Mouse (Mus musculus): ENCODE results near the gene Relch. TPM values are rescaled to one million over a fixed set of nuclear protein-coding genes. Genes with fewer than 3 reads are reported as not detected.
"Not testable (repeated sequence)": the region's sequence is repeated elsewhere in the genome, so short reads cannot be mapped to it uniquely, and the experiment has no call there.

The Relch gene
- total RNA-seq, 2 experiments from 2014 or later = 21.1 to 24.6 TPM

DNA sequence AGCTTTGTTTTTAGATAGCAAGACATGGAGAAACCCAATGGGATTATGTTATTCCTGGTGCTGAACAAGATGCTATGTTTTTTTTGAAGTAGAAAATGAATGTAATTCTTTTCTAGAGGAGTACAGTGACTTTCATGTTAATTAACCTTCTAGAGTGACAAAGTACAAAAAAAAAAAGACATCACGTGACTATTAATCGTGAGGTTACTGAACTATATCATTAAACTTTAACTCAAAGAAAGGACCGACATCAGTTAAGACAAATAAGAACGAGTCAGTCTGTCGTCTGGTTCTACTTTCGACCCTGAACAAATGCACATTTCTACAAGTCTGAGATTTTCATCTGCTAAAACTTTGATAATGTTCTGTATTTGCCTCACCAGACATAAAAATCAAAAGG, 74.7 kb downstream of the Relch start:
- intact Hi-C loops (cut with DNase I) = no loop called here
- DNase-seq = no peak

- intact Hi-C loops (cut with DNase I) = no loop called here
- DNase-seq = no peak
Observed at GRCm38 (mm10) chr1:105739493-105739892, 75.8 kb downstream of the Relch start.

- intact Hi-C loops (cut with DNase I) = no loop called here
- DNase-seq = no peak
Observed at GRCm38 (mm10) chr1:105742481-105742880, 78.8 kb downstream of the Relch start.

DNA sequence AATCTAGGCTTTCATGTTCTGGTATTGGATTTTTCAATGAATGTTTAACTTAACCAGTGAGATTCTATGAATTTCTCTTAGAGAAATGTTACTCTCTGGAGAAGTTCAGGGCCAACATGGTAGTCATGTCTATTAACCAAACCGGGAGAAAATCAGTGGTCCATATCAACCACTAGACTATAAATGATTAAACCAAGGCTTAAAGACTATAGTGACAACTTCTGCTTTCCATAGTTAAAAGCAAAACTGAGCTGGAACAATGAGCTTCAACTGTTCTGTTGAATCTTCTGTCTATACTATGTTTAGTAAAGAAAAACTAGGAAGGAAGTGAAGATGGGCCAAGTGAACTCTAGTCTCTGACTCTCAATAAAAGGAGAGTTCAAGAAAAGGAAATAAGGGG, 82.8 kb downstream of the Relch start:
- no peak for DNase-seq
- intact Hi-C loops (cut with DNase I) = no loop called here

DNA sequence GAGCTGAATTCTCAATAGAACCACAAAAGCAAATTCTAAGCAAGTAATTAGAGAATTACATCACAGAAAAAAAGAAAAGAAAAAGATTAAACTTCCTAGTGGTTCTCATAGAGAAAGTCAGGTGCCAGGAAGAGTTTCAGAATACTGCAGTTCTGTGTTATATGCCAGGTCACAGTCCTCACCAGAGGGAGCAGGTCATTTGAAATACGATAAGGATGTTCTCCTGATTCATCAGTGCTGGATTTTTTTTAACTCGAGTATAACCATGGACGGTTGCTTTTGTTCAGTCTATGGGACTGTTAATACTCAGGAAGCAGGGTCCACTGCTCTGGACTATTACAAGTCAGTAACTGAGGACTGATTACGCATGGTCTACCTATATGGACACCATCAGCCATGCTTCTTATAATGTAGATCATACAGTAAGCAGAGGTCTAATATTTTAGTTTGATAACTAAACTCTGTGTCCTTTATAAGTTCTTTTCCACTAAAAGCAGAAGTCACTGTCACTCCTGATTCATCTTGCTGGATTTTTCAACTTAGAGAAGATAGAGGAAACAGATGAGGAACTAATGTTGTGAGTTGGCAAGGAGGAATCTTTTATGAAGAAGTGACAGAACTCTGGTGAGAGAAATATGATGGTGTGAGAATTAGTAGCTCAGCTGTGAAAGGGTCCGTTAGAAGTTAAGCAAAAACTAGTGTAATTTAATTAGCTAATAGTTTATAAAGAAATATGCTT, 83.4 kb downstream of the Relch start:
- no peak for DNase-seq
- intact Hi-C loops (cut with DNase I) = no loop called here

- DNase-seq = no peak
- intact Hi-C loops (cut with DNase I) = no loop called here
Observed at GRCm38 (mm10) chr1:105748091-105748799, 84.6 kb downstream of the Relch start.

DNA sequence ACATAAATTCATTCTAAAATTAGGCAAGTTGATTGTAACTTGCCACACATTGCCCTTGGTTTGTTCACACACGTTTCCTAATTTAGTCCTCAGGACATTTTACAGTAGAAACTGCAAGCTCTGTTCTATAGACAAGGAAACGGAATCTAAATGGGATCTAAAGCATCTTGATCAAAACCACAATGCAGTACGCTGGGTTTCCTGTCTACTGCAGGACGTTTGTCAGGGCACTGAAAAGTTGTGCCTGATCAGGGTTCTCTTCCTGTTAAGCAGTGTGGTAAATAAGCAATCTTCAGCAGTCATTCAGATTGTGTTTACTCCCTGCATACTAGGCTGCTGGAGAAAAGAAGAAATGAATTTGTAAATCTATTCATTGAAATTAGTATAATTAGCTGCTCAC, 88.5 kb downstream of the Relch start:
- no peak for DNase-seq
- intact Hi-C loops (cut with DNase I) = no loop called here

DNA sequence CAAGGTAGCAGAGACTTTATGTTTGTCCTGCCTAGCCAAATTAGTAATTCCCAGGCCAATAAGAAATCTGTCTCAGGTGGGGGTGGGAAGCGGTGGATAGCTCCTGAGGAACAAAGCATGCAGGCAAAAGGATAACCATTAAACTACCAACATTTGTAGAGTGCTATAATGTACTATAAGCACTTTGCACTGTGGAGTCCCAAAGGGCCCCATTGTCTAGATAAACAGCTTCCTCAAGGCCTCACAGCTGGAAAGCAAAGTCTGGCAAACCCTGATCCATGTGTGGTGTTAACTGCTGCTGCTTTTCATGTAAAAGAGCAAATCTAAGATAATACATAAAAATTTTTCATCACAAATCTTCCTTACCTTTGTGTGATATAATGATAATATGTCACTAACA, 89.3 kb downstream of the Relch start:
- intact Hi-C loops (cut with DNase I) = no loop called here
- DNase-seq = no peak

- intact Hi-C loops (cut with DNase I) = no loop called here
Observed at GRCm38 (mm10) chr1:105758798-105759197, 95.1 kb downstream of the Relch start.

DNA sequence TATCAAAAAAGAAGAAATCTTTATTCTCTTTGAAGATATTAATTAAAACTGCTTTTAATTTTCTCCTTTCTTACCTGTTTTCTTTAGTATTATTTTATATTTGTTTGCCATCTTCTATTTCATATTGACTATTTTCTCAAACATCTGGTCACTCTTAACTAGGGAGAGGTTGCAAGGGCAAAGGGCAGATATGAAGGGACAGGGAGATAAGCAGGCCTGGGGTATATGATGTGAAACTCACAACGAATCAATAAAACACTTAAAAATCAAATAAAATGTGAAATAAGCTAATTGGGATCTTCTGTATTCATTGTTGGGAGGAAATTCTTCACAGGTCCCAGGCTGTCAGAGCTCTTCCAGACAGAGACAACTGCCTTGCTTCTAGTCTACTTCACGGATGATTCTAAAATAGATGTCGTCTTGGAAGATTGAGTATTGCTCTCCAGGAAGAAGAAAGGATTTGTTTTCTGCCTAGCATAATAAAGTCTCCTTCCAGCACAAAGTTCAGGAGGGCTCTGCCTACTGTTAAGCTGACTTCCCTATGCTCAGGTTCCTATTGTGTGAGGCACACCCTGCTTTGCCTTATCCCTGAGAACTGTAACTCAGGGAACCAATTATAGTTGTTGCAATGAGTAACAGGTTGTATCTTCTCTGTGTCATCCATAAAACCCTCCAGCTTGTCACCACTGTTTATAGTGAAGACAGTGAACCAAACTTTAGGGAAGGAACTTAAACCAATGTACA, 95.9 kb downstream of the Relch start:
- intact Hi-C loops (cut with DNase I) = no loop called here
- DNase-seq = no peak

More at GRCm38 (mm10) chr1:105758798-105759197, 95.1 kb downstream of the Relch start:
- DNase-seq = no peak

DNA sequence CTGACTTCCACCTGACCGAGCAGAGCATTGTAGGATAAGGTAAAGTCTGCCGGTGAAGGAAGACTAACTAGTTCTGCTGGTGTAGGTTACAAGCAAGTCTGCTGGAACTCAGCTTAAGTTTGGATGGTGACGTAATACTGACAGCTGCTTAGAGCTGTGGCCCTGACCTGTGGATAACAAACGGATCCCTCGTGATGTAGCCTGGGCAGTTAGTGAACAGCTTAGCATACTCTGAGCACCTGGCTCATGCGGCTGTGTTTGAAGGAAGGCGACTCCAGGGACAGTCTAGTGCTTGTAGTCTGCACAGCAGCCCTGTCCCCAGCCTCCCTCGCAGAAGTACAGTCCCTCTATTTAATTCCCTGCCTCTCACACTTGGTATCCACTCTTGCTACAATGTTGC, 101.9 kb downstream of the Relch start:
- intact Hi-C loops (cut with DNase I) = no loop called here
- DNase-seq = no peak

DNA sequence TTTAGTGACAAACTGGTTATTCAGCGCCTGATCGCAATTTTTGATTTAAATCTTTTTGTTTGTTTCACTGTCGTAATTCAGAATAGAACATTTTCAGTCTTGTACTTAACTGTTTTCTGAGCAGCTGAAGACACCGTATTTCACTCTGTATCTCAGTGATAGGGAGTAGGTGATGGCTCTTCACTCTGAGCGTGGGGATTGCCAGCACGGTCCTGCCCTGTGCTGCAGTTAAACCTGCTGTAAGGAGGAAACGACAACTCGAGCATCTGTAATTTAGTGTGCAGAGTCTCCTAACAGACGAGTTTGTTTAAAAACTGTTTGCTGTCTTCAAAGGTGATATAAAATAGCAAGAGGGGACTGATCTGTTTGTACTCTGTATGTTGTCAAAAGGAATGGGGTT, 102.4 kb downstream of the Relch start:
- DNase-seq; intact Hi-C loops (cut with DNase I): not testable (repeated sequence)

- DNase-seq = no peak
- intact Hi-C loops (cut with DNase I) = no loop called here
Observed at GRCm38 (mm10) chr1:105768397-105768796, 104.7 kb downstream of the Relch start.

GRCm38 (mm10) chr1:105770685-105771084, 107.0 kb downstream of the Relch start:
- intact Hi-C loops (cut with DNase I) = no loop called here

GRCm38 (mm10) chr1:105776426-105776825, 112.8 kb downstream of the Relch start:
- DNase-seq = no peak
- intact Hi-C loops (cut with DNase I) = no loop called here

More at GRCm38 (mm10) chr1:105770685-105771084, 107.0 kb downstream of the Relch start:
- no peak for DNase-seq

- intact Hi-C loops (cut with DNase I) = no loop called here
- no peak for DNase-seq
Observed at GRCm38 (mm10) chr1:105780079-105780456, 116.4 kb downstream of the Relch start.

- intact Hi-C loops (cut with DNase I) = no loop called here
- DNase-seq = peak; percentile 72 to 74
Observed at GRCm38 (mm10) chr1:105780457-105781364, 117.0 kb downstream of the Relch start, which contains the start of gene Tnfrsf11a. Gene Tnfrsf11a, plus strand, starts transcription at chr1:105780718.

DNA sequence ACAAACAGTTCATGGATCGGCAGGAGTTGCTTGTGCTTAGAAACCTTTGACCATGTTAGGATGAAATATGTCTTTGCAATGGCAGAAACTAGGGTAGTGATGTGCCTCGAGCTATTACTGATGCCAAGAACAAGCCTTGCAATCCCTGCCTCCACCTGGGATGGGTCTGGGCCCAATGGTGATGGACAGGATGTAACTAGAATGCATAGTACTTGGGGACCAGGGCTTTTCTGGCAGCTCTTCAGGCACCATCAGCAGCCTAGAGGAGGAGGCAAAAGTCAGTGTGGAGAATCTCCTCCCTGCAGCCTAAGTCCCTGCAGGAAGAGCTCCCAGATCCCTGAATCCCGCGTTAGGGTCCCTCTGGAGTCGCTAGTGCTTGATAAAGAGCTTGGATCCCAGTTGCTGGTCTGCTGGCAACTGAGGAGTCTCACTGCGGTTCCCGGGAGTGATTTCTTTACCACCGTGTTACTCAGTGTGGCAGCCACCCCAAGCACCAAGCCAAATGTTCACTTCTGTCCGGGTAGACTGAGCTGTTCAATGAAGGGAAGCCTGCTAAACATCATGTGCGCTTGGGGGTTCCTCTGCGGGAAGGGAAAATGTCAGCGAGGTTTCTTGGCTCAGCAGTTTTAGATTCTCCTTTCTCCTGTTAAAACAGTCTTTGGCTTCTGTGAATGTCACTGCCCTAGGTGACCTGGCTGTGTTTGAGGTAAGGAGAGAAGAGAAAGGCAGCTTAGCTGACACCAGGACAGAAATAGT, 117.9 kb downstream of the Relch start:
- intact Hi-C loops (cut with DNase I) = no loop called here
- DNase-seq = no peak

- intact Hi-C loops (cut with DNase I) = loop anchor here (5.0 kb wide), 1 partner anchor 83 kb away; no protein-coding TSS in a partner anchor
- no peak for DNase-seq
Observed at GRCm38 (mm10) chr1:105784257-105785016, 120.8 kb downstream of the Relch start.
